Mouse (Mus musculus): ENCODE data around the gene Epha4. TPM values are rescaled to one million over a fixed set of nuclear protein-coding genes. Genes with fewer than 3 reads are reported as not detected.

Epha4 gene
- polyA plus RNA-seq, 1 experiment from 2014 or later = 12.0 TPM

- Histone ChIP-seq H3K9me3 (replicated peaks; ENCODE audit: low read length) (no peaks in the 10 kb centered on the region), H3K36me3 (ENCODE audit: insufficient read depth, low read length) (no peaks in the 10 kb centered on the region), H3K4me2 (ENCODE audit: low read length) (no peak overlapping the region), H3K27me3 (ENCODE audit: insufficient read depth, low read length) (no peaks in the 10 kb centered on the region), H3K4me3 (replicated peaks; ENCODE audit: low read depth, low read length) (no peak overlapping the region), H3K9ac (ENCODE audit: low read depth, low read length) (no peak overlapping the region), H3K27ac (no peak overlapping the region), H3K4me1 (replicated peaks; ENCODE audit: insufficient read depth, low read length) (no peaks in the 10 kb centered on the region)
- DNase-seq (ENCODE audit: low spot score) = no peak
- no peak for TF ChIP-seq CTCF (IDR thresholded peaks at IDR 0.05; ENCODE audit: low read depth)
- 78% methylated on average over 12 of the region's 12 CpGs for WGBS
- ATAC-seq (replicated peaks; ENCODE audit: low FRiP score, low read depth) = no peak
Observed at GRCm38 (mm10) chr1:77539945-77540344, 25.1 kb upstream of the Epha4 start.

- WGBS = 63% methylated on average over 2 of the region's 2 CpGs
- no peaks in the 10 kb centered on the region for H3K36me3 ChIP-seq (ENCODE audit: insufficient read depth, low read length)
- no peak overlapping the region for H3K4me2 ChIP-seq (ENCODE audit: low read length)
- DNase-seq (ENCODE audit: low spot score) (no peak), ATAC-seq (replicated peaks; ENCODE audit: low FRiP score, low read depth) (no peak)
- no peak overlapping the region for H3K9ac ChIP-seq (ENCODE audit: low read depth, low read length)
- no peaks in the 10 kb centered on the region for H3K9me3 ChIP-seq (replicated peaks; ENCODE audit: low read length)
- H3K4me1 ChIP-seq (replicated peaks; ENCODE audit: insufficient read depth, low read length) = no peaks in the 10 kb centered on the region
- TF ChIP-seq CTCF (IDR thresholded peaks at IDR 0.05; ENCODE audit: low read depth) = no peak
- no peak overlapping the region for H3K27ac ChIP-seq
- no peak overlapping the region for H3K4me3 ChIP-seq (replicated peaks; ENCODE audit: low read depth, low read length)
- H3K27me3 ChIP-seq (ENCODE audit: insufficient read depth, low read length) = no peaks in the 10 kb centered on the region
Observed at GRCm38 (mm10) chr1:77538559-77538958, 23.7 kb upstream of the Epha4 start.

- Histone ChIP-seq H3K27ac (no peak overlapping the region), H3K4me3 (replicated peaks; ENCODE audit: low read depth, low read length) (no peak overlapping the region), H3K27me3 (ENCODE audit: insufficient read depth, low read length) (no peaks in the 10 kb centered on the region), H3K9me3 (replicated peaks; ENCODE audit: low read length) (no peaks in the 10 kb centered on the region), H3K36me3 (ENCODE audit: insufficient read depth, low read length) (no peaks in the 10 kb centered on the region), H3K4me1 (replicated peaks; ENCODE audit: insufficient read depth, low read length) (no peaks in the 10 kb centered on the region), H3K4me2 (ENCODE audit: low read length) (no peak overlapping the region), H3K9ac (ENCODE audit: low read depth, low read length) (no peak overlapping the region)
- no peak for TF ChIP-seq CTCF (IDR thresholded peaks at IDR 0.05; ENCODE audit: low read depth)
- DNase-seq (ENCODE audit: low spot score) (no peak), ATAC-seq (replicated peaks; ENCODE audit: low FRiP score, low read depth) (no peak)
- WGBS = 60% methylated on average over 5 of the region's 5 CpGs
Observed at GRCm38 (mm10) chr1:77535905-77536304, 21.0 kb upstream of the Epha4 start.

- H3K27ac ChIP-seq = no peak overlapping the region
- H3K4me2 ChIP-seq (ENCODE audit: low read length) = no peak overlapping the region
- H3K36me3 ChIP-seq (ENCODE audit: insufficient read depth, low read length) = no peaks in the 10 kb centered on the region
- 31% methylated on average over 6 of the region's 6 CpGs for WGBS
- no peaks in the 10 kb centered on the region for H3K27me3 ChIP-seq (ENCODE audit: insufficient read depth, low read length)
- H3K9me3 ChIP-seq (replicated peaks; ENCODE audit: low read length) = no peaks in the 10 kb centered on the region
- ATAC-seq (replicated peaks; ENCODE audit: low FRiP score, low read depth) = no peak
- DNase-seq (ENCODE audit: low spot score) = no peak
- H3K4me1 ChIP-seq (replicated peaks; ENCODE audit: insufficient read depth, low read length) = no peaks in the 10 kb centered on the region
- no peak overlapping the region for H3K4me3 ChIP-seq (replicated peaks; ENCODE audit: low read depth, low read length)
- TF ChIP-seq CTCF (IDR thresholded peaks at IDR 0.05; ENCODE audit: low read depth) = no peak
- no peak overlapping the region for H3K9ac ChIP-seq (ENCODE audit: low read depth, low read length)
Observed at GRCm38 (mm10) chr1:77532576-77533183, 17.8 kb upstream of the Epha4 start.

GRCm38 (mm10) chr1:77531934-77532575 lies 17.2 kb upstream of the Epha4 start:
- H3K27me3 ChIP-seq (ENCODE audit: insufficient read depth, low read length) = no peaks in the 10 kb centered on the region
- no peak for TF ChIP-seq CTCF (IDR thresholded peaks at IDR 0.05; ENCODE audit: low read depth)
- no peaks in the 10 kb centered on the region for H3K9me3 ChIP-seq (replicated peaks; ENCODE audit: low read length)
- no peaks in the 10 kb centered on the region for H3K36me3 ChIP-seq (ENCODE audit: insufficient read depth, low read length)
- H3K4me3 ChIP-seq (replicated peaks; ENCODE audit: low read depth, low read length) = no peak overlapping the region
- WGBS = 50% methylated on average over 5 of the region's 5 CpGs
- no peak overlapping the region for H3K9ac ChIP-seq (ENCODE audit: low read depth, low read length)
- ATAC-seq (replicated peaks; ENCODE audit: low FRiP score, low read depth) (no peak), DNase-seq (ENCODE audit: low spot score) (no peak)
- no peak overlapping the region for H3K4me2 ChIP-seq (ENCODE audit: low read length)
- H3K4me1 ChIP-seq (replicated peaks; ENCODE audit: insufficient read depth, low read length) = no peaks in the 10 kb centered on the region
- no peak overlapping the region for H3K27ac ChIP-seq

GRCm38 (mm10) chr1:77525082-77525481 lies 10.2 kb upstream of the Epha4 start:
- TF ChIP-seq CTCF (IDR thresholded peaks at IDR 0.05; ENCODE audit: low read depth) = no peak
- no peak for DNase-seq (ENCODE audit: low spot score)
- Histone ChIP-seq H3K4me1 (replicated peaks; ENCODE audit: insufficient read depth, low read length) (no peaks in the 10 kb centered on the region), H3K9me3 (replicated peaks; ENCODE audit: low read length) (no peaks in the 10 kb centered on the region), H3K4me3 (replicated peaks; ENCODE audit: low read depth, low read length) (no peak overlapping the region), H3K27me3 (ENCODE audit: insufficient read depth, low read length) (no peaks in the 10 kb centered on the region), H3K36me3 (ENCODE audit: insufficient read depth, low read length) (no peaks in the 10 kb centered on the region), H3K27ac (no peak overlapping the region), H3K9ac (ENCODE audit: low read depth, low read length) (no peak overlapping the region), H3K4me2 (ENCODE audit: low read length) (no peak overlapping the region)
- no peak for ATAC-seq (replicated peaks; ENCODE audit: low FRiP score, low read depth)
- 72% methylated on average over 8 of the region's 8 CpGs for WGBS
